Mouse (Mus musculus): ENCODE measurements around the gene Hoxc12. TPM values are rescaled to one million over a fixed set of nuclear protein-coding genes. Genes with fewer than 3 reads are reported as not detected.
A peak's percentile ranks its signal among the peaks of the same experiment; 100 is the strongest.

Gene Hoxc12
- polyA plus RNA-seq, 1 experiment from 2014 or later = not detected

GRCm38 (mm10) chr15:102967511-102968397 is 31.2 kb downstream of the Hoxc12 start:
- WGBS = 2% methylated on average over 34 of the region's 34 CpGs
- no peaks in the 10 kb centered on the region for H3K9me3 ChIP-seq
- H3K9ac ChIP-seq = no peak overlapping the region
- peaks cover 5% of the 10 kb centered on the region; the same call in 1 of the 2 replicates for H3K4me1 ChIP-seq
- H3K4me3 ChIP-seq = no peak overlapping the region
- H3K4me2 ChIP-seq = no peak overlapping the region
- no peaks in the 10 kb centered on the region for H3K36me3 ChIP-seq
- H3K27me3 ChIP-seq = peaks cover 99% of the 10 kb centered on the region
- ATAC-seq (ENCODE audit: insufficient number of reproducible peaks, insufficient read depth, low FRiP score, low TSS enrichment, low read depth) = no peak
- H3K27ac ChIP-seq = no peak overlapping the region

- Histone ChIP-seq H3K36me3 (no peaks in the 10 kb centered on the region), H3K27me3 (peaks cover 99% of the 10 kb centered on the region), H3K27ac (no peak overlapping the region), H3K4me1 (peaks cover 5% of the 10 kb centered on the region; the same call in 1 of the 2 replicates), H3K9me3 (no peaks in the 10 kb centered on the region), H3K4me2 (no peak overlapping the region), H3K4me3 (no peak overlapping the region), H3K9ac (no peak overlapping the region)
- no peak for ATAC-seq (ENCODE audit: insufficient number of reproducible peaks, insufficient read depth, low FRiP score, low TSS enrichment, low read depth)
- WGBS = 34% methylated on average over 1 of the region's 1 CpGs
Measured at GRCm38 (mm10) chr15:102969296-102969695, 32.7 kb downstream of the Hoxc12 start.

- Histone ChIP-seq H3K9me3 (no peaks in the 10 kb centered on the region), H3K27ac (no peak overlapping the region), H3K27me3 (peaks cover 99% of the 10 kb centered on the region), H3K4me2 (no peak overlapping the region), H3K4me3 (no peak overlapping the region), H3K9ac (no peak overlapping the region), H3K36me3 (no peaks in the 10 kb centered on the region), H3K4me1 (peaks cover 5% of the 10 kb centered on the region; the same call in 1 of the 2 replicates)
- 1% methylated on average over 12 of the region's 12 CpGs for WGBS
- no peak for ATAC-seq (ENCODE audit: insufficient number of reproducible peaks, insufficient read depth, low FRiP score, low TSS enrichment, low read depth)
Measured at GRCm38 (mm10) chr15:102970740-102971139, 34.2 kb downstream of the Hoxc12 start.

GRCm38 (mm10) chr15:102972254-102972653 is 35.7 kb downstream of the Hoxc12 start:
- no peak overlapping the region for H3K4me3 ChIP-seq
- no peaks in the 10 kb centered on the region for H3K4me1 ChIP-seq
- ATAC-seq (ENCODE audit: insufficient number of reproducible peaks, insufficient read depth, low FRiP score, low TSS enrichment, low read depth) = no peak
- peaks cover 99% of the 10 kb centered on the region for H3K27me3 ChIP-seq
- no peaks in the 10 kb centered on the region for H3K36me3 ChIP-seq
- no peak overlapping the region for H3K9ac ChIP-seq
- no peak overlapping the region for H3K27ac ChIP-seq
- 1% methylated on average over 21 of the region's 21 CpGs for WGBS
- H3K4me2 ChIP-seq = no peak overlapping the region
- H3K9me3 ChIP-seq = no peaks in the 10 kb centered on the region

GRCm38 (mm10) chr15:102972753-102973152 is 36.2 kb downstream of the Hoxc12 start:
- H3K9me3 ChIP-seq = no peaks in the 10 kb centered on the region
- ATAC-seq (ENCODE audit: insufficient number of reproducible peaks, insufficient read depth, low FRiP score, low TSS enrichment, low read depth) = no peak
- 2% methylated on average over 6 of the region's 6 CpGs for WGBS
- H3K36me3 ChIP-seq = no peaks in the 10 kb centered on the region
- no peak overlapping the region for H3K4me2 ChIP-seq
- H3K27me3 ChIP-seq = peaks cover 99% of the 10 kb centered on the region
- H3K9ac ChIP-seq = no peak overlapping the region
- H3K4me3 ChIP-seq = no peak overlapping the region
- H3K4me1 ChIP-seq = no peaks in the 10 kb centered on the region
- no peak overlapping the region for H3K27ac ChIP-seq

GRCm38 (mm10) chr15:102975034-102975433 is 38.5 kb downstream of the Hoxc12 start:
- no peak overlapping the region for H3K27ac ChIP-seq
- peaks cover 100% of the 10 kb centered on the region for H3K27me3 ChIP-seq
- no peak overlapping the region for H3K4me2 ChIP-seq
- no peaks in the 10 kb centered on the region for H3K4me1 ChIP-seq
- no peaks in the 10 kb centered on the region for H3K9me3 ChIP-seq
- H3K36me3 ChIP-seq = no peaks in the 10 kb centered on the region
- no peak for ATAC-seq (ENCODE audit: insufficient number of reproducible peaks, insufficient read depth, low FRiP score, low TSS enrichment, low read depth)
- 2% methylated on average over 7 of the region's 7 CpGs for WGBS
- H3K4me3 ChIP-seq = no peak overlapping the region
- H3K9ac ChIP-seq = no peak overlapping the region

- no peak overlapping the region for H3K4me3 ChIP-seq
- no peaks in the 10 kb centered on the region for H3K9me3 ChIP-seq
- H3K4me1 ChIP-seq = no peaks in the 10 kb centered on the region
- no peaks in the 10 kb centered on the region for H3K36me3 ChIP-seq
- H3K27ac ChIP-seq = no peak overlapping the region
- H3K9ac ChIP-seq = no peak overlapping the region
- no peak for ATAC-seq (ENCODE audit: insufficient number of reproducible peaks, insufficient read depth, low FRiP score, low TSS enrichment, low read depth)
- under 1% methylated on average over 21 of the region's 21 CpGs for WGBS
- peaks cover 100% of the 10 kb centered on the region for H3K27me3 ChIP-seq
- no peak overlapping the region for H3K4me2 ChIP-seq
Measured at GRCm38 (mm10) chr15:102975688-102976111, 39.1 kb downstream of the Hoxc12 start.

- H3K9me3 ChIP-seq = no peaks in the 10 kb centered on the region
- no peak within 1 kb of the TSS for H3K9ac ChIP-seq
- no peak for ATAC-seq (ENCODE audit: insufficient number of reproducible peaks, insufficient read depth, low FRiP score, low TSS enrichment, low read depth)
- no peaks in the 10 kb centered on the region for H3K36me3 ChIP-seq
- no peaks in the 10 kb centered on the region; the same call in 1 of the 2 replicates for H3K4me1 ChIP-seq
- peaks cover 100% of the 10 kb centered on the region for H3K27me3 ChIP-seq
- H3K4me2 ChIP-seq = 0 out of 2 replicates have a peak within 1 kb of the TSS, but pooled peaks have one; percentile 9
- H3K4me3 ChIP-seq = 0 out of 2 replicates have a peak within 1 kb of the TSS, but pooled peaks have one; percentile 6
- 3% methylated on average over 20 of the region's 20 CpGs for WGBS
- no peak within 1 kb of the TSS for H3K27ac ChIP-seq
Measured at GRCm38 (mm10) chr15:102976171-102976570, 39.6 kb downstream of the Hoxc12 start, which contains the start of gene Hoxc9. Gene Hoxc9, plus strand, starts transcription at chr15:102976439.

- Histone ChIP-seq H3K27me3 (peaks cover 100% of the 10 kb centered on the region), H3K4me1 (peaks cover 4% of the 10 kb centered on the region), H3K9me3 (no peaks in the 10 kb centered on the region), H3K36me3 (no peaks in the 10 kb centered on the region), H3K27ac (no peak overlapping the region), H3K4me2 (0 out of 2 replicates have a peak overlapping the region, but pooled peaks have one; percentile 9), H3K9ac (no peak overlapping the region), H3K4me3 (0 out of 2 replicates have a peak overlapping the region, but pooled peaks have one; percentile 6)
- 1% methylated on average over 37 of the region's 37 CpGs for WGBS
- ATAC-seq (ENCODE audit: insufficient number of reproducible peaks, insufficient read depth, low FRiP score, low TSS enrichment, low read depth) = no peak
Measured at GRCm38 (mm10) chr15:102976631-102977422, 40.3 kb downstream of the Hoxc12 start.

- Histone ChIP-seq H3K27ac (no peak overlapping the region), H3K4me2 (no peak overlapping the region; the same call in 1 of the 2 replicates), H3K36me3 (no peaks in the 10 kb centered on the region), H3K27me3 (peaks cover 100% of the 10 kb centered on the region), H3K4me1 (peaks cover 7% of the 10 kb centered on the region), H3K9me3 (no peaks in the 10 kb centered on the region), H3K4me3 (0 out of 2 replicates have a peak overlapping the region, but pooled peaks have one; percentile 6), H3K9ac (no peak overlapping the region)
- 1% methylated on average over 16 of the region's 16 CpGs for WGBS
- no peak for ATAC-seq (ENCODE audit: insufficient number of reproducible peaks, insufficient read depth, low FRiP score, low TSS enrichment, low read depth)
Measured at GRCm38 (mm10) chr15:102977423-102977974, 40.9 kb downstream of the Hoxc12 start.
